Mouse (Mus musculus) brain, adult 2 months (tissue): ENCODE measurements around the gene Gm36210.

Experiments used
- DNase-seq: peaks from one replicate; pipeline ENCODE4 v3.0.0; 2011; ENCODE audit warnings: low read depth, low spot score

Gene Gm36210

DNA sequence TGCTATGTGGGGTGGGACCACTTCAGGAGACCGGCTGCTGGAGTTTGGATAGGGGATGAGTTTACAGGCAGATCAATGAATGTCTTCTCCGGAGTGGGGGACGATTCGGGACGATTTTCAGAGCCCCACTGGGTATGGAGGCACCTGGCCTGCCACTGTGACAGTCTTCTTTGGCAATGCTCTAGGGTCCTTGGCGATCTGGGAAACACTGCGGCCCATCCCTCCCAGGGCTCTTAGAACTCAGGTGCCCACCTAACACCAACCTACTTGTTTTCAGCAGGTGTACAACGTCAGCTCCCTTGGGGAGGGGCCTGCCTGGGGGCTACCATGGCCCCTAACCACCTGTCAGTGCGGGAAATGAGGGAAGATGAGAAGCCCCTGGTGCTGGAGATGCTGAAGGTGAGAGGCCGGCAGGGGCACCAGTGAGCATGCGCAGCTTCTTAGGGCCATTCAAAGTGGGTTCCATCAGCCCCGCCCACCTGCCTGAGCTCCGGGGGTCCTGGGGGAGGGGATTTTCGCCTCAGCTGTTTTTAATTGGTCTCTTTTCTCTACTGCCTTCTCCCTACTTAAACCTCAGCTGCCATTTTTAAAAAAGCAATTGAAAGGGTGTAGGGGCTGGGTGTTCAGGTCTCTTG is 16.7 kb upstream of the Gm36210 start:
- peak; percentile 88 for DNase-seq

DNA sequence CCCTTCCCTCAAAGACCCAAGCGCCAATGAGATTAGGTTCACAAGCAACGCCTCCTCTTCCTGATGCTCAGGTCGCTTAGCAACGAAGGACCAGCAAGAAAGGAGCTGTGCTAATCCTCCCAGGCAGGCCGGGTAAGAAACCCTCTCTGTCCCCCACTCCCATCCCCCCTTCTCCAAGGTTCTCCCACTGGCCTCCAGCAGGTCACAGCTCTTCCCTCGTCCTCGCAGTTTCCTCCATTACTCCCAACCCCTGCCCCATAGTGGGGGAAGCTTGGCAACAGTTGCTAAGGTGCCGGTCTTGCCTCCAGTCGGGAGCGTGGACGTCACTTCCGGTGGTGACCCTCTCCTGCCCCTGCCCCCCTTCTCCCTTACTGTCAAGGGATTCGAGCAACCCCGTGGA is 16.2 kb upstream of the Gm36210 start:
- peak; percentile 96 for DNase-seq

DNA sequence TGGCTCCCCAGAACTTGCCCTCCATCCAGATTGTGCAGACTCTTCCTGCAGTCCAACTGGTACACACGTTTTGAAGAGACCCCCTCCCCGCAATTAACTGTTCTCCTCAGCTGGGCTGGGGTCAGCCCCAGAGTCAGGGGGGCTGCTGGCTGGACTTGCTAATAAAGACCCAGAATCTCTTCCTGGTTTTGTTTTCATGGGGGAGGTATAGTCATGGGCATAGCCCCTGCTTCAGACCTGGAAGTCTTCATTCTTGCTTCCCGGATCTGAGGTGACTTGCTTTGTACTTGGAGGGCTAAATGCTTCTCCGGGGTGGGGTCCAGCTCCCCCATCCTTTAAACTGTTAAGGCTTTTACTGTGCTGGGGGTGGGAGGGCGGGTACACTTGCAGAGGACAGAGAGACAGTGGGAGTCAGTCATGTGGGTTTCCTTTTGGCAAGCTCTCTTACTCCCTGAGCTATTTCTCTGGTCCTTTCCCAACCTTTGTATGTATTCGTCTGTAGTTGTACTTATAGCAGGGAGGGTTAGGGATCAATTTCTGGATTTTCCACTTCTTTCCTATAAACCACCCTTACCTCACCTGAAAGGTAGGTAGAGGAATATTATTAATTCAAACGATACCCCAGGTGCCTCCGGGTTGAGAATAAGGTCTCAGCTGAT is 15.6 kb upstream of the Gm36210 start, which contains the start of gene Nat14:
Gene Nat14, plus strand, starts transcription at position 205 of the 659 bp plus-strand sequence.
- peak; percentile 67 for DNase-seq

DNA sequence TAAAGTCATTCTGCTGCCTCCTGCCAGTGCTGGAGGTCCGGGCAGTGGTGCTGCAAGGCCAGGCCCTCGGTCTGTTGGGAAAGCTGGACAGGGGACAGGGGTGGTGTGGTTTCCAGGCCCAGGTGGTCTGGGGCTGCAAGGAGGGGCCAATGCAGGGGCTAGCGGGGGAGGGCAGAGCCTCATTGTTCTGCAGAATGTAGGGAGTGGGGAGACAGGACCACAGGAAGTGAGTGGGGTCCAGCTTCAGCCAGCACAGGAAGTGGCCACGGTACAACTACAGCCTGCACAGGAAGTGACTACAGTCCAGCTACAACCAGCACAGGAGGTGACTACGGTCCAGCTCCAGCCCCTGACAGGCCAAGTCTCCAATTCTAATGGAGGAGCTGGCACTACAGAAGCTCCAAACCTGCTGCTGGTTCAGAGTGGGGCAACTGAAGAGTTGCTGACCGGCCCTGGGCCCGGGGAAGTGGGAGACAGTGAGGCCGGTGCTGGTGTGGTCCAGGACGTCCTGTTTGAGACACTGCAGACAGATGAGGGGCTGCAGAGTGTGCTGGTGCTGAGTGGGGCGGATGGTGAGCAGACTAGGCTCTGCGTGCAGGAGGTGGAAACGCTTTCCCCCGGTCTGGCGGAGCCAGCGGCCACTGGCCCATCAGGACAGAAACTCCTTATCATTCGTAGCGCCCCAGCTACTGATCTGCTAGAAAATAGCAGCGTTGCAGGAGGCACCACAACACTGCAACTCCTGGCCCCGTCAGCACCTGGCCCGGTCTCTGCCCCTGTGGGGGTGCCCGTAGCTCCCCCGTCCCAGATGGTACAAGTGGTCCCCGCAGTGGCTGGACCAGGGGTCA is 14.9 kb upstream of the Gm36210 start:
- no peak for DNase-seq

DNA sequence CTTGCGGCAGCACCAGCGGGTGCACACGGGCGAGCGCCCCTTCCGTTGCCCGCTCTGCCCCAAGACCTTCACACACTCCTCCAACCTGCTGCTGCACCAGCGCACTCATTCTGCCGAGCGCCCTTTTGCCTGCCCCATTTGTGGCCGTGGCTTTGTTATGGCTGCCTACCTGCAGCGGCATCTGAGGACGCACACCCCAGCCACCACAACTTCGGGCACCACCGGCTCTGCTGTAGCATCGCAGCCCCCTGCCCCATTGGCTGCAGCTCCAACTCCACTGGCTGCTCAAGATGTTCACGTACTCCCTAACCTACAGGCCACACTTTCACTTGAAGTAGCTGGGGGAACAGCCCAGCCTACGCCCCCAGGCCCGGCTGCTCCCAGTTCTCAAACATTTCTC is 14.2 kb upstream of the Gm36210 start:
- DNase-seq = no peak

DNA sequence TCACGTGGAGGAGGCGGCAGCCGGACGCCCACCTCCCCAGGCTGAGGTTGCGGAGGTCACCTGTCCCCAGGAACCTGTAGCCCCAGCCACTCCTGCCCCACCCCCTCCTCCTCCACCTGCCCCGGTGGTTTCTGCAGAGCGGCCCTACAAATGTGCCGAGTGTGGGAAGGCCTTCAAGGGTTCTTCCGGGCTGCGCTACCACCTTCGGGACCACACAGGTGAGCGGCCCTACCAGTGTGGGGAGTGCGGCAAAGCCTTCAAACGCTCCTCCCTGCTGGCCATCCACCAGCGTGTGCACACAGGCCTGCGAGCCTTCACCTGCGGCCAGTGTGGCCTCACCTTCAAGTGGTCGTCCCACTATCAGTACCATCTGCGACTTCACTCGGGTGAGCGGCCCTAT is 13.7 kb upstream of the Gm36210 start:
- DNase-seq = no peak

DNA sequence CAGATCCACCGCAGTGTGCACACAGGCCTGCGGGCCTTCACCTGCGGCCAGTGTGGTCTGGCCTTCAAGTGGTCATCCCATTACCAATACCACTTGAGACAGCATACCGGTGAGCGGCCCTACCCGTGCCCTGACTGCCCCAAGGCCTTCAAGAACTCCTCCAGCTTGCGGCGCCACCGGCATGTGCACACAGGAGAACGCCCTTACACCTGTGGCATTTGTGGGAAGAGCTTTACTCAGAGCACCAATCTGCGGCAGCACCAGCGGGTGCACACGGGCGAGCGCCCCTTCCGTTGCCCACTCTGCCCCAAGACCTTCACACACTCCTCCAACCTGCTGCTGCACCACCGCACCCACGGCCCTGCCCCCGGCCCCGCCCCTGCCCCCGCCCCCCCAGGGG is 12.8 kb upstream of the Gm36210 start:
- DNase-seq = no peak

DNA sequence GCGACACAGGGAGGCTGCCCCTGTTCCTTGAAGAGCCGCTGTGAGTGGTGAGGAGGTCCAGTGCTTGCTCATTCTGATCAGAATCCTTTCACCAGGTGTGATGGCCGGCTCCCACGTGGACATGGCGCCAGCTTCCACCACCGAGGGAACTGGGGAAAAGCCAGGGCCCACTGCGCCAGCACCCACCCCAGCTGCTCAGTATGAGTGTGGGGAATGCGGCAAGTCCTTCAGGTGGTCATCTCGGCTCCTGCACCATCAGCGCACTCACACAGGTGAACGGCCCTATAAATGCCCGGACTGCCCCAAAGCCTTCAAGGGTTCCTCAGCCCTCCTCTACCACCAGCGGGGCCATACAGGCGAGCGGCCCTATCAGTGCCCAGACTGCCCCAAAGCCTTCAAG is 12.4 kb upstream of the Gm36210 start:
- no peak for DNase-seq

DNA sequence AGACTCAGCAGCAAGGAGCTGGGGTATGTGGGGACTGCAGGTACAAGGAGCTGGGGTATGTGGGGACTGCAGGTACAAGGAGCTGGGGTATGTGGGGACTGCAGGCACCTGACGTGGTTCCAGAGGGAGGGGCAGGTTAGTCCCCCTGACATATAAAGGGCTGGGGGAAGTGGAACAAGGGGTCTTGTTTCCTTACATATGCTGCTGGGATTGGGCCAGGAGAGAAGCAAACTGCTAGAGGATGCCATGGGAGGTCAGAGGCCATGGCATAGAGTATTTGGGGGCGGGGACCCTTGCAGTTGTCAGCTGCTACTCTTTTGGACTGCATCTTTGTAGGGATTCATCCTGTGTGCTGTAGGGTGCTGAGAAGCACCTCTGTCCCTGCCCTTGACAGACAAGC is 11.2 kb upstream of the Gm36210 start:
- DNase-seq = no peak

DNA sequence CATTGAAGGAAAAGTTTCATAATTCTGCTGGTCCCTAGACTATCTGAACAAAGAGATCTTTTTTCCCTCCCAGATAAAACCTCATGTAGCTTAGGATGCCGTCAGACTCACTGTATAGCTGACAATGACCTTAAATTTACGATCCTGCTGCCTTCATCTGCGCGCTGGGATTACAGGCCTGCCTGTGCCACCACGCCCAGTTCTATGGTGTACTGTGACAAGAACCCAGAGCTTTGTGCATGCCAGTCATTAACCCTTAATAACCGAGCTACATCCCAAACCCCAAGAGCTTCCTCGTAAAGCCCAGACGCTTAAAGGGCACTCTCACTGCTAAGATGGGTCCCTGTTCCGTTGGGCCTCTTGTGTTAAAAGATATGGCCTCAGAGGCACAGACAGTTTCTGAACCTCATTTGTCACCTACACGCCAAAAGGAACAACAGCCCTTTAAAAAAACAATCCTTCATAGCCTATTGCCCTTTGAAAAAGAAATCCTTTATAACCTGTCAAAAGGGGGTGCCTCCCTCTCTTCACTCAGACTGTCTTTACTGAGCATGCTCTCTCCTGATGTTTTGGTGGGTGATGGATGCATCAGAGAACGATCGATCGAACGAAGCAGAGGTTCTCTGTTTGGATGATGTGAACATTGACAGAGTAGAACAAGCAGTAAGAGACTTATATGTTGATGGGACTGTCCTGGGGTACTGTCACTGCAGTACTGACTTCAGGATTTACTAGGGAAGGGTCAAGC is 9.5 kb upstream of the Gm36210 start:
- peak; percentile 63 for DNase-seq

DNA sequence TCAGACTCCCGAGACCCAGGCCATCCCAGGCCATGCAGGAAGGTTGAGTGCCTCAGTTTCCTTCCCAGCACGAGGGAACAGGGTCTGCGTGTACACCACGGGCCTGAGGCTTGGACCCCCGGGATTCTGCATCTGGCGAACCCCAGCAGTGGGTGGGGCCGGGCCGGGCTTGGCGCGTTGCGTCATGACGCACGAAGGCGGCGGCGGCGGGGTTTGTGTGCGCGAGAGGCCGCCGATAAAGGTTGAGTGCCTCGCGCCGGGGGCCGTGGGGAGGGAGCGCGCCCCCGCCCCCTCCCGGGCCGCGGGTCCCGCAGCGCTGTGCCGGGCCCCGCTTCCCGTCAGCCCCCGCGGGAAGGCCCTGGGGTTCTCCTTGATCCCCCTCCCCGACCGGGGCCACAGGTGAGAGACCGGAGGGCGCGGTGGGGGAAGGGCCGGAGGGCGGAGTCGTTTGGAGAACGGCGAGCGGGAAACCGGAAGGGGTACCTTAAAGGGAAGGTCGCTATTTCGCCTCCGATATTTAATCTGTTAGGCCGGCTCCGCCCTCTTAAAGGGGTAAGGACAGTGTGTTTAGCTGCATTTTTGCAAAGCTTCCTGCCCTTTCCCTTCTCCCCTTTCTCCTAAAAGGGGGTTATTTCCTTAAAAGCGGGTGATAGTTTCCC is 8.8 kb upstream of the Gm36210 start, which contains the start of gene Zfp628:
Gene Zfp628, plus strand, starts transcription at position 211 of the 659 bp plus-strand sequence.
- DNase-seq = peak; percentile 98

DNA sequence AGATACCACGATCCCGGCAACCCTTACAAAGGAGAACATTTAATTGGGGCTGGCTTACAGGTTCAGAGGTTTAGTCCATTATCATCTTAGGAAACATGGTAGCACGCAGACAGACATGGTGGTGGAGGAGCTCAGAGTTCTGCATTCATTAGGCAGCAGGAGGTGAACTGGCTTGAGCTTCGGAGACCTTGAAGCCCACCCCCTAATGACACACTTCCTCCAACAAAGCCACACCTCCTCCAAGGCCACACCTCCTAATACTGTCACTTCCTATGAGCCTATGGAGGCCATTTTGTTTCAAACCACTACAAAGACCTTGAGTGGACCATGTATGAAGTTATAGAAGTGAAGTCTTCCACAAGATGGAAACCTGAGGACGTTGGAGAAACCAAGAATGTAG is 5.9 kb upstream of the Gm36210 start:
- no peak for DNase-seq

DNA sequence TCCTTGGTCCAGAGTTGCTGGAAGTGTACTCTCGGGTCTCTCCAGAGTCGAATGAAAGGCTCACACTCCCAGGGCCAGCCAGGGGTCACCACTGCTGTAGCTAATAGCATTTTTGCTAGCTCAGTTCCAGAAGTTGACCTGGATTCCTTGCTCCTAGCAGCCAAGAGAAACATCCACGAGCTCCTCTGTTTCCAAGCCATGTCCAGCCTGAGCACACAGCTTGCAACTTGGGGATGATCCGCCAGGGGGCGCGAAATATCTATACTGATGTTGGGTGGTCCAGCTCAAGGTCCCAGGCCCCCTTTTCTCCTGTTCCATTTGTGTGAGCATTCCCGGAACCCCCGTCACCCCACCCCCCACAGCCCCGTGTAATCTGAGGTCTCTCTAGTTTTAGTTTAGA is 5.2 kb upstream of the Gm36210 start:
- peak; percentile 55 for DNase-seq

DNA sequence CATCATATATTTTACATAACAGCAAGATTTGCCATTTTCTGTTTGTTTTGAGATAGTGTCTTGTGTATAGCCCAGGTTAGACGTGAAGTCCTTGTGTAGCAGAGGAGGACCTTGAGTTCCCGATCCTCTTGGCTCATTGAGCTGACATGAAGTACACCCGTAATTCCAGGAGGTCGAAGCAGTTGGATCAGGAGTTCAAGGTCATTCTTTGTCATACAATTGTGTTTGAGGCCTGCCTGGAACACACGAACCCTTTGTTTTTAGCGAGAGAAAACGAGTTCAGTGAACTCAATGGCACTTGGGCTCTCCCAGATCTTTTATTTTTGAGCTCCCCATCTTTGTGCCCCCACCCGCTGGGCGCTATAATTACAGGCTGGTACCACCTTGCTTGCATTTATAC is 3.9 kb downstream of the Gm36210 start:
- no peak for DNase-seq

DNA sequence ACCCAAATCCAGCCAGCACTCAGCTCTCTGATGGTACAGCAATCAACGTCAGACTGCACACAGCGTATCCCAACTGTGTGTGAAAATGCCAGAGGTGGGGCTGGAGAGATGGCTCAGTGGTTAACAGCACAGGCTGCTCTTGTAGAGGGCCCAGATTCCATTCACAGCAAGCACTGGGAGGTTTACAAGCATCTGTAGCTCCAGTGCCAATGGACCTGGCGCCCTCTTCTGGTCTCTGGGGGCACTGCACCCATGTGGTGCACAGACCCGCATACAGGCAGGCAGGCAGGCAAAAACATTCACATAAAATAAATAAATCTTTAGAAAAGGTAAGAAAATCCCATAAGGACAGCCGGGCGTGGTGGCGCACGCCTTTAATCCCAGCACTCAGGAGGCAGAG is 5.1 kb downstream of the Gm36210 start:
- DNase-seq = peak; percentile 10

DNA sequence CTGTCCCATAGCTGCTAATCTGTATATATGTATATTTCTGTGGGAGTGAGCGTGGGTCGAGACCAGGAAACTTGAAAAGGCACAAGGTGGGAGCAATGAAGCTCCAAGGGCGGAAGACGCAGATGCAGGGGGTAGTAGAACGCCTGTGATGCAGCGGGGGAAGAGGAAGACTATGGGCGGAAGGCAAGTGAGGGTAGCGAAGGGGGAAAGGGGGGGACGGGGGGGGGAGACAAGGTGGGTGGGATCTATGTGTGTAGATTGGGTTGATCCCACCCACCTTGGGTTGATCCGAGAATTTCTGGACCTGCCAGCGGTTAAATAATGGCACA is 5.8 kb downstream of the Gm36210 start:
- DNase-seq = no peak

DNA sequence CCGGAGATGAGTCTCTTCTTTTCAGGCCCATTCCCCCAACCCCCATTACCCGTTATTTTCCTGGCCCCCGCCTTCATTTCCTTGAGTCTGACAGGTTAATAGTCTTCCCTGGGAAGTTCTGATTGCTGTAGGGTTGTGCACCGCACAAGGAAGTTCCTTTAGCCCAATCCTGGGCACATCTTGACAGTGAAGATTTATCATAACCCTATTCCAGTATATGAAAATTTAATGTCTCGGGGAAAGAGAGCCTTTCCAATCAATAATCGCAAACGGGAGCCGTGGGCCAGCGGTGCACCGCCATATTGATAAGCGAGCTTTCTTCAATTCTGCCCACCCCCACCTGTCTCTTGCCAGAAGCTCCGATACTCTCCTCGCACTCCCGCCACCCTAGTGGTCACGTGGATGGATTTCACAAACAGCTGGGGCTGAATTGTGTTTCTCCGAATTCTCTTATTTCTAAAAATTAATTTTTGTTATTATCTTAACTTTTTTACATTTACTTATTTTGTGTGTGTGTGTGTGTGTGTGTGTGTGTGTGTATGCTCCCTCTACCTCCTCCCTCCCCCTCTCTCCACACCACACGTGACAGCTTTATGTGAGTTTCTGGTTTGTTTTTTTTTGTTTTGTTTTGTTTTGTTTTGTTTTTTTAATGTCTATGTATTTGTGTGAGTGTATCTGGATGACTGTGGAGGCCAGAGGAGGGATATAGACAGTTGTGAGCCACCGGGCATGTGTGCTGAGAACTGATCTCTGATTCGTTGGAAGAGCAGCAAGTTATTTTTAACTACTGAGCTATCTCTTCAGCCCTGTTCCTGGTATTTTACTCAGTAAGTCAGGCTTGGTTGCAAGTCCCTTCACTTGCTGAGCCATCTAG is 6.4 kb downstream of the Gm36210 start:
- DNase-seq = peak; percentile 74

DNA sequence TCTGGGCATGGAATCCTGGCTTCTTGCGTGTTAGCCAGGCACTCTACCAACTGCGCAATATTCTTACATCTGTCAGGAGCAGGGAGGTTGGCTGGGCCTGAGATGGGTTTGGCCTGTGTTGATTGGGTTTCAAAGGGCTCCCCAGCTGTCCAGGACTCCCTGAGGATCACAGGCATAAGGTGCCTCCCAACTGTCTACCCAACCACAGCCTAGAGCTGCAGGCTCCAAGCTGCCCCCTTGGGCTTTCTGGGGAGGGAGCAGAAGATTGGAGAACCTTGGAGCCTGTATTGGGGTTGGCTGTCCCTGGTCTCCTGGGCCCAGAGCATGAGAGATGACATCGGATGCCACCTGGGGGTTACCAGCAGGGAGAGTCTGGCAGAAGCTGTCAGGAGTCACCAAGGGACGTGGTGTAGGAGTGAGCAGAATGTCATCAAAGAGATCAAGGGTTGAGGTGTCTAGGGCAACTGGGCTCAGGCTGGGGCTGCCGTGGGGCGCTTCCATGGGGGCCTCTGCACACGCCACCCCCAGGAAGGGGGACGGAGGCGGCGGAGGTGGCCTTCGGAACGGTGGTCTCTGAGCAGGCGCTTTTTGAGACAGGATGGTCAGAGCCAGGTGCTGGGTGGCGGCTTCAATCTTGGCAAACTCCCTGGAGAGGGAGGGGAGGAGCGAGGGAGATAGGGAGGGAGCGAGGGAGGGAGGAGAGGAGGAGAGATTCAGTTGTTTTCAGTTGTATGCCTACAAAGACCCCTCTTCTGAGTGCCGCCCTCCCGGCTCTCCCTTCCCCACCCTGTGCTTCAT is 7.3 kb downstream of the Gm36210 start:
- DNase-seq = peak; percentile 47

DNA sequence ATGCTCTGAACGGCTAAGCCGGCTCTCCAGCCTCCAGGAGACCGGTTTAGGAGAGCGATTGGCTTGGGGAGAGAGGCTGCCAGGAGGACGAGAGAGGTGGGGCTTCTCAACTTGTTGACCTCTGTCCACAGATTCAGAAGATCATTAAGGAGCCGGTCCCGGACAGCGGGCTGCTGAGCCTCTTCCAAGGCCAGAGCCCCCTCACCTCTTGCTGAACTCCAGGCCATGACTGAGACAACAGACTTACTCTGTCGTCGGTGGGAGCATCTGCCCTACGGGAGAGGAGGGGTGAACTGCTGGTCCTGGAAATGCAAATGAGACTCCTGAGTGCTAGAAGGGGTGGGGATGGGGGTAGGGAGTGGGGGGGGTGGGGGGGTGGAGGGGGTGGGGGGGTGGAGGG is 11.1 kb downstream of the Gm36210 start:
- no peak for DNase-seq

DNA sequence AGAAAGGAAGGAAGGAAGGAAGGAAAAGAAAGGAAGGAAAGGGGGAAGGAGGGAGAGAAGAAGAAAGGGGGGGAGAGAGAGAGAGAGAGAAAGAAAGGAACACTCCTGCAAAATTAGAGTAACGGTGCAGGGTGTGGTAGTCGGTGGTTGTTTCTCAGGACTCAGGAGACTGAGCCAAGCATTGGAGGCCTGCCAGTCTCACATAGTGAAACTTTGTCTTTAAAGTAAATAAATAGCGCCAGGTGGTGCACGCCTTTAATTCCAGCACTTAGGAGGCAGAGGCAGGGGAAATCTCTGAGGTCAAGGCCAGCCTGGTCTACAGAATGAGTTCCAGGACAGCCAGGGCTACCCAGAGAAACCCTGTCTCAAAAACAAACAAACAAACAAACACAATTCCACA is 19.6 kb downstream of the Gm36210 start:
- DNase-seq = no peak
